Mouse (Mus musculus) c-Kit-positive CD71-positive TER-119-positive erythroid progenitor cells, embryonic 14.5 days (primary cell): ENCODE data around the gene Uqcc2.

Source experiments
- DNase-seq: peaks from one replicate; pipeline ENCODE4 v3.0.0-alpha.2; 2013; ENCODE audit warnings: low spot score

The Uqcc2 gene

GRCm38 (mm10) chr17:27154881-27155280 is 21.2 kb upstream of the Uqcc2 start:
- no peak for DNase-seq

- no peak for DNase-seq
Measured at GRCm38 (mm10) chr17:27154256-27154655, 20.5 kb upstream of the Uqcc2 start.

- no peak for DNase-seq
Measured at GRCm38 (mm10) chr17:27153773-27154193, 20.1 kb upstream of the Uqcc2 start.

GRCm38 (mm10) chr17:27152976-27153723 is 19.4 kb upstream of the Uqcc2 start:
- peak; percentile 89 for DNase-seq

- peak; percentile 60 for DNase-seq
Measured at GRCm38 (mm10) chr17:27151411-27151810, 17.7 kb upstream of the Uqcc2 start.

- DNase-seq: no peak
Measured at GRCm38 (mm10) chr17:27150871-27151270, 17.2 kb upstream of the Uqcc2 start.

GRCm38 (mm10) chr17:27146323-27146923 is 12.7 kb upstream of the Uqcc2 start:
- no peak for DNase-seq

- DNase-seq: no peak
Measured at GRCm38 (mm10) chr17:27144152-27144551, 10.4 kb upstream of the Uqcc2 start.

- no peak for DNase-seq
Measured at GRCm38 (mm10) chr17:27141971-27142450, 8.3 kb upstream of the Uqcc2 start.

- DNase-seq: no peak
Measured at GRCm38 (mm10) chr17:27140262-27140661, 6.5 kb upstream of the Uqcc2 start.

- DNase-seq: no peak
Measured at GRCm38 (mm10) chr17:27139304-27139703, 5.6 kb upstream of the Uqcc2 start.

- no peak for DNase-seq
Measured at GRCm38 (mm10) chr17:27138396-27138795, 4.7 kb upstream of the Uqcc2 start.

GRCm38 (mm10) chr17:27134715-27135114 is 999 bp upstream of the Uqcc2 start:
- DNase-seq: no peak

GRCm38 (mm10) chr17:27134187-27134586 is 471 bp upstream of the Uqcc2 start:
- DNase-seq: no peak

GRCm38 (mm10) chr17:27132238-27132637 is 1.5 kb downstream of the Uqcc2 start:
- no peak for DNase-seq

GRCm38 (mm10) chr17:27131240-27131665 is 2.5 kb downstream of the Uqcc2 start:
- no peak for DNase-seq

GRCm38 (mm10) chr17:27130246-27130645 is 3.5 kb downstream of the Uqcc2 start:
- DNase-seq: no peak

GRCm38 (mm10) chr17:27129819-27130218 is 3.9 kb downstream of the Uqcc2 start:
- DNase-seq: no peak

GRCm38 (mm10) chr17:27129291-27129690 is 4.4 kb downstream of the Uqcc2 start:
- DNase-seq: no peak

GRCm38 (mm10) chr17:27128189-27128588 is 5.5 kb downstream of the Uqcc2 start:
- DNase-seq: no peak

GRCm38 (mm10) chr17:27126974-27127373 is 6.7 kb downstream of the Uqcc2 start:
- no peak for DNase-seq

- DNase-seq: no peak
Measured at GRCm38 (mm10) chr17:27125669-27126202, 8.0 kb downstream of the Uqcc2 start.

GRCm38 (mm10) chr17:27125185-27125584 is 8.5 kb downstream of the Uqcc2 start:
- peak; percentile 55 for DNase-seq
